Mouse (Mus musculus) limb, embryonic 14.5 days (tissue): ENCODE results near the gene Akap8l. TPM values are rescaled to one million over a fixed set of nuclear protein-coding genes. Genes with fewer than 3 reads are reported as not detected.

Experiments used
- ATAC-seq: fragments of 200-750 bp; cut with Nextera tagmentation; 2 replicates; pipeline ENCODE4 v1.8.0; 2017; ENCODE audit warnings: low read depth, moderate number of reproducible peaks, moderate TSS enrichment; ENCODE audit not compliant: low FRiP score
- DNase-seq: peaks from one replicate; pipeline ENCODE4 v3.0.0-alpha.2; 2015; ENCODE audit warnings: low spot score
- H3K27ac ChIP-seq: fragments of 300-500 bp; sonication (generic); replicated peaks from 2 replicates; pipeline ENCODE4 v1.5.1; 2014; ENCODE audit warnings: low read depth, mild to moderate bottlenecking, low read length, moderate library complexity, mixed read lengths
- H3K27me3 ChIP-seq: fragments of 300-500 bp; sonication (generic); 2 replicates; pipeline ENCODE4 v1.6.1; 2014; ENCODE audit warnings: low read length, mixed read lengths; ENCODE audit not compliant: control insufficient read depth, insufficient read depth
- H3K36me3 ChIP-seq: fragments of 300-500 bp; sonication (generic); 2 replicates; pipeline ENCODE4 v1.6.1; 2014; ENCODE audit warnings: mild to moderate bottlenecking, low read length, moderate library complexity, mixed read lengths; ENCODE audit not compliant: control insufficient read depth, insufficient read depth
- H3K4me1 ChIP-seq: fragments of 300-500 bp; sonication (generic); 2 replicates; pipeline ENCODE4 v1.6.1; 2014; ENCODE audit warnings: antibody characterized with exemption, low read length, mixed read lengths; ENCODE audit not compliant: control insufficient read depth, insufficient read depth
- H3K4me2 ChIP-seq: fragments of 300-500 bp; sonication (generic); replicated peaks from 2 replicates; pipeline ENCODE4 v1.6.1; 2014; ENCODE audit warnings: low read depth, mild to moderate bottlenecking, low read length, moderate library complexity; ENCODE audit not compliant: severe bottlenecking
- H3K4me3 ChIP-seq: fragments of 300-500 bp; sonication (generic); replicated peaks from 2 replicates; pipeline ENCODE4 v1.5.1; 2014; ENCODE audit warnings: low read length
- H3K9ac ChIP-seq: fragments of 300-500 bp; sonication (generic); 2 replicates; pipeline ENCODE4 v1.6.1; 2014; ENCODE audit warnings: mild to moderate bottlenecking, low read depth, low read length, moderate library complexity; ENCODE audit not compliant: severe bottlenecking
- H3K9me3 ChIP-seq: fragments of 300-500 bp; sonication (generic); 2 replicates; pipeline ENCODE4 v1.6.1; 2016; ENCODE audit warnings: low read length; ENCODE audit not compliant: control insufficient read depth
- POLR2A ChIP-seq: fragments of 200-500 bp; IDR thresholded peaks from 2 replicates; pipeline ENCODE4 v1.8.0; 2012; ENCODE audit warnings: inconsistent platforms, mild to moderate bottlenecking, moderate library complexity, borderline replicate concordance; ENCODE audit not compliant: insufficient read depth, insufficient read length; ENCODE audit errors: extremely low read depth
- WGBS: fragments of 180-500 bp; shearing (Covaris S2); extraction: QIAGEN DNeasy Blood & Tissue Kit; methylation state at CpG from one replicate; pipeline ENCODE4 v1.1.7; 2014; 5-methylcytosine and 5-hydroxymethylcytosine counted together
- polyA plus RNA-seq, 2 experiments: library from polyadenylated mRNA; depleted of rRNA in 1 of 2; stranded (reverse) in 1 of 2; unstranded in 1 of 2; fragments of >200 nt; fragmentation: Nextera tagmentation in 1 of 2; extraction: Ambion mirVana in 1 of 2; gene quantifications; 2 replicates each; pipeline versions ENCODE4 v1.2.1 to v1.2.3; 2012 to 2014

Akap8l gene
- polyA plus RNA-seq, 2 experiments, result 67.5 to 157 TPM

GRCm38 (mm10) chr17:32298125-32298524 is 52.3 kb downstream of the Akap8l start:
- H3K27me3 ChIP-seq, result no peaks in the 10 kb centered on the region
- no peaks in the 10 kb centered on the region for H3K4me1 ChIP-seq
- H3K27ac ChIP-seq, result no peak overlapping the region
- H3K36me3 ChIP-seq, result peaks cover 3% of the 10 kb centered on the region
- H3K9me3 ChIP-seq, result no peaks in the 10 kb centered on the region
- TF ChIP-seq POLR2A, result no peak
- H3K4me2 ChIP-seq, result no peak overlapping the region
- H3K4me3 ChIP-seq, result no peak overlapping the region
- WGBS, result 87% methylated on average over 1 of the region's 1 CpGs
- ATAC-seq (no peak), DNase-seq (no peak)
- H3K9ac ChIP-seq, result no peak overlapping the region

GRCm38 (mm10) chr17:32295901-32296300 is 54.5 kb downstream of the Akap8l start:
- H3K4me1 ChIP-seq, result no peaks in the 10 kb centered on the region
- no peak overlapping the region for H3K4me3 ChIP-seq
- no peak for DNase-seq
- no peaks in the 10 kb centered on the region for H3K36me3 ChIP-seq
- H3K27ac ChIP-seq, result no peak overlapping the region
- no peak for ATAC-seq
- no peak overlapping the region for H3K4me2 ChIP-seq
- no peak for TF ChIP-seq POLR2A
- H3K27me3 ChIP-seq, result no peaks in the 10 kb centered on the region
- no peak overlapping the region for H3K9ac ChIP-seq
- 81% methylated on average over 2 of the region's 2 CpGs for WGBS
- H3K9me3 ChIP-seq, result no peaks in the 10 kb centered on the region

GRCm38 (mm10) chr17:32295160-32295559 is 55.2 kb downstream of the Akap8l start:
- Histone ChIP-seq H3K27me3 (no peaks in the 10 kb centered on the region), H3K36me3 (no peaks in the 10 kb centered on the region), H3K4me1 (no peaks in the 10 kb centered on the region), H3K4me3 (no peak overlapping the region), H3K9ac (no peak overlapping the region), H3K27ac (no peak overlapping the region), H3K9me3 (no peaks in the 10 kb centered on the region), H3K4me2 (no peak overlapping the region)
- DNase-seq (no peak), ATAC-seq (no peak)
- TF ChIP-seq POLR2A, result no peak
- WGBS, result 85% methylated on average over 4 of the region's 4 CpGs

- no peak for TF ChIP-seq POLR2A
- ATAC-seq (no peak), DNase-seq (no peak)
- Histone ChIP-seq H3K36me3 (no peaks in the 10 kb centered on the region), H3K4me3 (peak overlapping the region; percentile 92), H3K9me3 (no peaks in the 10 kb centered on the region), H3K27me3 (no peaks in the 10 kb centered on the region), H3K9ac (peak overlapping the region; percentile 95), H3K4me2 (peak overlapping the region; percentile 58), H3K4me1 (peaks cover 21% of the 10 kb centered on the region), H3K27ac (peak overlapping the region; percentile 100)
- 49% methylated on average over 6 of the region's 6 CpGs for WGBS
Observed at GRCm38 (mm10) chr17:32285138-32285670, 65.2 kb downstream of the Akap8l start.

- Histone ChIP-seq H3K36me3 (no peaks in the 10 kb centered on the region), H3K4me3 (peak within 1 kb of the TSS; percentile 92), H3K4me2 (peak within 1 kb of the TSS; percentile 77), H3K27me3 (no peaks in the 10 kb centered on the region), H3K27ac (peak within 1 kb of the TSS; percentile 100), H3K4me1 (peaks cover 21% of the 10 kb centered on the region), H3K9ac (peak within 1 kb of the TSS; percentile 95), H3K9me3 (no peaks in the 10 kb centered on the region)
- no peak for TF ChIP-seq POLR2A
- ATAC-seq, result peak; percentile 91
- WGBS, result under 1% methylated on average over 91 of the region's 100 CpGs
- DNase-seq, result peak; percentile 89
Observed at GRCm38 (mm10) chr17:32284262-32285137, 65.9 kb downstream of the Akap8l start, which contains the start of gene Brd4. TSS of gene Brd4 (minus strand) at chr17:32284722.
